Mouse (Mus musculus) ES-E14 (cell line): ENCODE data around the gene Fcer1g. TPM values are rescaled to one million over a fixed set of nuclear protein-coding genes. Genes with fewer than 3 reads are reported as not detected.
A peak's percentile ranks its signal among the peaks of the same experiment; 100 is the strongest.

ENCODE experiments used
- DNase-seq: peaks from one replicate; pipeline ENCODE4 v3.0.0-alpha.2; 2013; ENCODE audit warnings: low read depth, low spot score
- H3K27ac ChIP-seq: 2 replicates; pipeline ENCODE4 v1.5.1; 2012; ENCODE audit warnings: low read depth, mild to moderate bottlenecking, low read length, moderate library complexity, mixed read lengths; ENCODE audit not compliant: poor library complexity, insufficient read depth, severe bottlenecking
- H3K36me3 ChIP-seq: 2 replicates; pipeline ENCODE4 v1.6.1; 2012; ENCODE audit warnings: mild to moderate bottlenecking, low read length, moderate library complexity, mixed read lengths; ENCODE audit not compliant: control insufficient read depth, poor library complexity, insufficient read depth, severe bottlenecking
- H3K4me1 ChIP-seq, 2 experiments: fragments of 150-350 bp in 1 of 2; sonication (generic) in 1 of 2; 2 replicates each; pipeline ENCODE4 v1.6.1; 2012; ENCODE audit warnings: low read length in 2 of 2, mild to moderate bottlenecking in 1 of 2, mixed read lengths in 1 of 2; ENCODE audit not compliant: control insufficient read depth in 2 of 2, insufficient read depth in 2 of 2, poor library complexity in 1 of 2
- H3K4me3 ChIP-seq, 2 experiments: fragments of 150-350 bp in 1 of 2; sonication (generic) in 1 of 2; 2 replicates each; pipeline ENCODE4 v1.5.1; 2012; ENCODE audit warnings: low read length in 2 of 2, low read depth in 1 of 2, mild to moderate bottlenecking in 1 of 2, mixed read lengths in 1 of 2; ENCODE audit not compliant: insufficient read depth in 1 of 2, poor library complexity in 1 of 2, severe bottlenecking in 1 of 2
- H3K9ac ChIP-seq: 2 replicates; pipeline ENCODE4 v1.6.1; 2012; ENCODE audit warnings: low read depth, mild to moderate bottlenecking, low read length, mixed read lengths; ENCODE audit not compliant: poor library complexity, insufficient read depth, severe bottlenecking
- H3K9me3 ChIP-seq: fragments of 150-350 bp; sonication (generic); 2 replicates; pipeline ENCODE4 v1.6.1; 2012; ENCODE audit warnings: low read depth, mild to moderate bottlenecking, low read length; ENCODE audit not compliant: control insufficient read depth, insufficient read depth
- CHD2 ChIP-seq: IDR thresholded peaks from 2 replicates; pipeline ENCODE4 v1.6.1; 2014; ENCODE audit warnings: mild to moderate bottlenecking, low read depth, low read length, inconsistent platforms
- HCFC1 ChIP-seq: IDR thresholded peaks from 2 replicates; pipeline ENCODE4 v1.6.1; 2012; ENCODE audit warnings: low read length, inconsistent platforms, borderline replicate concordance; ENCODE audit not compliant: insufficient read depth
- MAFK ChIP-seq: IDR thresholded peaks from 2 replicates; pipeline ENCODE4 v1.6.1; 2014; ENCODE audit warnings: mild to moderate bottlenecking, low read depth, low read length, inconsistent platforms; ENCODE audit not compliant: insufficient read depth
- ZC3H11A ChIP-seq: IDR thresholded peaks from 2 replicates; pipeline ENCODE4 v1.6.1; 2012; ENCODE audit warnings: low read depth, mild to moderate bottlenecking, inconsistent platforms, low read length, borderline replicate concordance
- ZNF384 ChIP-seq: IDR thresholded peaks from 2 replicates; pipeline ENCODE4 v1.6.1; 2012; ENCODE audit warnings: low read depth, low read length, inconsistent platforms
- in situ Hi-C, 2 experiments: fragments of 600-800 bp; cut with MboI; formaldehyde crosslinking; loops; one replicate each; pipeline ENCODE4 v1.15.1; 2025; ENCODE audit warnings: low sequenced_read_pairs in 2 of 2, inconsistent platforms in 1 of 2; ENCODE audit not compliant: unreplicated experiment in 2 of 2
- total RNA-seq: library from RNA; depleted of rRNA; stranded (reverse); fragments of 300-350 nt; gene quantifications from 2 replicates; pipeline ENCODE4 v1.2.3, GENCODE M21; 2012

Fcer1g gene
- total RNA-seq, 1 experiment = 0.62 TPM

GRCm38 (mm10) chr1:171274171-171274570, 40.0 kb upstream of the Fcer1g start:
- H3K4me3 ChIP-seq = no peak overlapping the region
- TF ChIP-seq ZNF384 = no peak
- no peak for TF ChIP-seq ZC3H11A
- no peak for TF ChIP-seq CHD2
- no peak for TF ChIP-seq MAFK
- no peak for TF ChIP-seq HCFC1
- no peaks in the 10 kb centered on the region for H3K9me3 ChIP-seq
- H3K36me3 ChIP-seq = peaks cover 38% of the 10 kb centered on the region
- no peak overlapping the region for H3K27ac ChIP-seq
- H3K4me1 ChIP-seq = peaks cover 0 to 4% of the 10 kb centered on the region in 2 experiments; a peak in 2 of 4 replicates
- in situ Hi-C loops = no loop called here
- DNase-seq = no peak
- H3K9ac ChIP-seq = no peak overlapping the region

DNA sequence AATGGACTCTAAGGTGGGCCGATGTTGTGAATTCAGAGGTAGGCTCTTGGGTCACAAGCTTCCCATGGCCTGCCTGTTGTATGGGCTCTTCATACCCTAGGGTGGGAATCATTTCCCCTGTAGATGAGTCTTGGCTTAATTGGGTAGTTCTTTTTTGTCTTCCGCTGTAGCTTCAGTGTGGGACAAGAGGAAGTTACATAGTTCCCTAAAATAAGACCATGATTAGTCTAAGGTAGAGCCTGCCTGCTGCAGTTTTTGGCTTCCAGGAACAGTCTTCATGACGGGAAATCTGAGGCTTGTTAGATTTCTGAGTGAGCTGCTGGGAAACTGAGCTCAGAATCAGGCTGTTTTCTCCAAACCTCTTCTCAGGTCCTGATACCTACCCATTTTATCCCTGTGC, 37.9 kb upstream of the Fcer1g start:
- H3K4me3 ChIP-seq = no peak overlapping the region
- TF ChIP-seq CHD2 = no peak
- TF ChIP-seq MAFK = no peak
- TF ChIP-seq ZC3H11A = no peak
- TF ChIP-seq HCFC1 = no peak
- TF ChIP-seq ZNF384 = no peak
- DNase-seq = no peak
- H3K4me1 ChIP-seq = peaks cover 0 to 4% of the 10 kb centered on the region in 2 experiments; a peak in 2 of 4 replicates
- no peak overlapping the region for H3K27ac ChIP-seq
- H3K9ac ChIP-seq = no peak overlapping the region
- H3K9me3 ChIP-seq = no peaks in the 10 kb centered on the region
- H3K36me3 ChIP-seq = peaks cover 29% of the 10 kb centered on the region
- in situ Hi-C loops = no loop called here

DNA sequence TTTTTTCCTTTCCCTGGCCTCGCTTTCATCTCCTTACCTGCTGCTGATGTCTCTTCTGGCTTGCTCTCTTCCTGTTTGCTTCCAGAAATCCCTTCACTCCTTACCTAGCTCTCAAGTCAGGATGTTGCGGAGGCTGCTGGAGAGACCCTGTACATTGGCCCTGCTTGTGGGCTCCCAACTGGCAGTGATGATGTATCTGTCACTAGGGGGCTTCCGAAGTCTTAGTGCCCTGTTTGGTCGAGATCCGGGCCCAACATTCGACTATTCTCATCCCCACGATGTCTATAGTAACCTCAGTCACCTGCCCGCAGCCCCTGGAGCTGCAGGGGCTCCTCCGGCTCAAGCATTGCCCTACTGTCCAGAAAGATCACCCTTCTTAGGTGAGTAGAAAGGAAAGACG, 37.5 kb upstream of the Fcer1g start:
- no peak for DNase-seq
- peaks cover 28% of the 10 kb centered on the region for H3K36me3 ChIP-seq
- in situ Hi-C loops = no loop called here
- peaks cover 0 to 4% of the 10 kb centered on the region in 2 experiments; a peak in 2 of 4 replicates for H3K4me1 ChIP-seq
- TF ChIP-seq ZC3H11A = no peak
- no peak for TF ChIP-seq ZNF384
- no peak for TF ChIP-seq HCFC1
- TF ChIP-seq CHD2 = no peak
- no peak for TF ChIP-seq MAFK
- H3K9me3 ChIP-seq = no peaks in the 10 kb centered on the region
- H3K4me3 ChIP-seq = no peak overlapping the region
- H3K27ac ChIP-seq = no peak overlapping the region
- H3K9ac ChIP-seq = no peak overlapping the region

- Histone ChIP-seq H3K4me1 (peaks cover 0 to 4% of the 10 kb centered on the region in 2 experiments; a peak in 2 of 4 replicates), H3K36me3 (peaks cover 25% of the 10 kb centered on the region), H3K9me3 (no peaks in the 10 kb centered on the region), H3K4me3 (peak overlapping the region; percentile 86 to 99), H3K27ac (no peak overlapping the region), H3K9ac (peak overlapping the region; percentile 87; the same call in 1 of the 2 replicates)
- TF ChIP-seq HCFC1 (no peak), MAFK (no peak), ZNF384 (no peak), ZC3H11A (no peak), CHD2 (no peak)
- DNase-seq = no peak
- in situ Hi-C loops = no loop called here
These were observed 37.0 kb upstream of the Fcer1g start for GRCm38 (mm10) chr1:171271196-171271595.

- in situ Hi-C loops = no loop called here
- Histone ChIP-seq H3K9ac (peak overlapping the region; percentile 87), H3K27ac (peak overlapping the region; percentile 65)
These were observed 36.4 kb upstream of the Fcer1g start for GRCm38 (mm10) chr1:171270573-171270900.

More at GRCm38 (mm10) chr1:171270573-171270900, 36.4 kb upstream of the Fcer1g start:
- H3K4me1 ChIP-seq = peaks cover 0 to 4% of the 10 kb centered on the region in 2 experiments; a peak in 2 of 4 replicates
- DNase-seq = no peak
- no peaks in the 10 kb centered on the region for H3K9me3 ChIP-seq
- H3K4me3 ChIP-seq = peak overlapping the region; percentile 86 to 99
- TF ChIP-seq CHD2 = no peak
- H3K36me3 ChIP-seq = peaks cover 19% of the 10 kb centered on the region
